Mouse (Mus musculus) cerebellum, postnatal 36 days (tissue): Measurements from ENCODE around the gene Sit1.

Experiments
- DNase-seq, 2 experiments: peaks; one replicate each; pipeline ENCODE4 v3.0.0; 2021 to 2022; ENCODE audit warnings: mixed read lengths in 2 of 2

Sit1 gene

DNA sequence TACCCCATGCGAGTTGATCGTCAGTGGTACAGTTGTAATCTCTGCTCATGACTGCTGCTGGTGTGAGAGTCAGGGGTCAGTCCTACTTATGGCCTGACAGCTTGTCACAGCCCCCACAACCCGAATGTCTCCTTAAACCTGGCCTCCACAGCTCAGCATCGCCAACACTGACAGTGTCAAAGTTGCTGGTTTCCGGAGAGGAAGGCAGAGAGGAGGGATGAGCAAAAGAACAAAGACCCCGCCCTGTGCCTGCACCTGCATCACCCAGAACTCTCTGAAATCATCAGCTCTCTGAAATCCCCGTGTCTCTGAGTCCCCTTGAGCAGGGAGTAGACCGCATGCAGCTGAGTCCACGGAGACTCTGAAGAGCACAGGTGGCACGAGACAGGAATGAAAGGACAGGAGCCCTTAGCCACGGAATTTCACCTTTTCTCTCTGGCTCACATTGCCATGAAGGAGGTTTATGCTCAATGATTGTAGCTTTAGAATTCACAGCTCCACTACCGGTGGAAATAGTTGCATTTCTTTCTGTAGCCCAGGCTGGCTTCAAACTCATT lies at the start of gene Sit1:
TSS of gene Sit1 (minus strand) at position 200 of the 557 bp plus-strand sequence.
- DNase-seq, result no peak

DNA sequence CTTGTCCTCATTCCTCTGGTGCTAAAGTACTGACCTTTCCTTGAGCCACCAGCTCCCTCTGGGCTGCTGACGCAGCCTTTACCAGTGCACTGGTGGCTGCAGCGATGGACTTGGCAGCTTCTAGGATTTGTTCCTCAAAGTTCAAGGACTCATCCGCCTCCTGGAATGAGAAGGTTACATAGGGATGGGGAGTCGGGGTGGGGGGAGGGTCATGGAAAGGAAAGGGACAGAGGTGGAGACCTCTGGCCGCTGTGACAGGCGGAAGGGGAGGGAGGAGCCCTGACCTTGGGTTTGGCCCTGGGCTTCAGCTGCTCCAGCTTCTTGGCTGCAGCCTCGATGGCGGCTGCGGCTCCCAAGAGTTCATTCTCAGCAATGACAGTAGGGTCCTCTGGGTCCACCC lies 49.7 kb upstream of the Sit1 start:
- DNase-seq, result no peak

DNA sequence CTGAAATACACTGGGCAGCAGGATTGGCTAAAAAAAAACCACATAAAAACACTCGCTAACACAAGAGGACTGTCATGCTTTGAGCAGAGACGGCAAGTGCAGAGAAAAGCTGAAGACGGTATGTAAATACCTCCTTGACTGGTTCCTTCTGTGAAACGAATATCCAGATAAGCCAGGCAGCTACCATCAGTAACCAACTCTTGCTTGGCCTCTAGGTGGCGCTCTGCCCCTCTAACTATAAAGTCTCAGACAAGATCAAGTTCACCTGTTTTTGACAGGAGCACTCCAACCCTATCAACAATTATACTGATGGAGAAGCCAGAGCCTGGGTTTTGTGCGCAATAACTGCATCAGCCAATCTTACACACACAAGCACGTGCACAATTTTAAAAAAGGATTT lies 47.0 kb upstream of the Sit1 start:
- peak; percentile 79 to 80 for DNase-seq

DNA sequence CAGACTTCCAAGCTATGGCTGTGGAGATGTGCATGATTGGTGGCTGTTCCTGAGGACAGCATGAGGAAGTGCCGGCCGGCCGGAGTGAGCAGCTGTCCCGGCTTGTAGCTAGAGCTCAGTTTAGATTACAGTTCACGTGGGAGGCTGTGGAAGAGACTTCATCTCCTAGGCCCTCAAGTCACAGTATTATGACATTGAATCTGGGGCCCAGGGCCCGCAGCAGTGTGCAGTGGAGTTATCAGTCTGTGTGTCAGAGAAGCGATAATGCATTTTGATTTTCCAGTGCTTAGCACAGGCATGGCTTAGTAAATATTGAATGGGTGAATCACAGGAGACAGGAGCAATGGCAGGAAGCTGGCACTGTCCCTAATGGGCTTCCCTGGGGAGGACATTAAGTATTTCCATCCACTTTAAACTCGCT lies 46.6 kb upstream of the Sit1 start:
- DNase-seq, result no peak

DNA sequence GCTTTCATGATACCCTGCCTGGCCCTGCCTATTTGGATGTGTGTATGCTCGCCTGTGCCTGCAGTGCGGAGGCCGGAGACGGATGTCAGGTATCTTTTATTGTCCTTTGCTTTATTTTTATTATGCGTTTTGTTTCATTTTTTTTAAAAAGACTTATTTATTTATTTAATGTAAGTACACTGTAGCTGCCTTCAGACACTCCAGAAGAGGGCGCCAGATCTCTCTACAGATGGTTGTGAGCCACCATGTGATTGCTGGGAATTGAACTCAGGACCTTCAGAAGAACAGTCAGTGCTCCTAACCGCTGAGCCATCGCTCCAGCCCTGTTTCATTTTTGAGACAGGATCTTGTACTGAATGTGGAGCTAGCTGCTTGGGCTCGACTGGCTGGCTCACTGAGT lies 45.0 kb upstream of the Sit1 start:
- no peak for DNase-seq

DNA sequence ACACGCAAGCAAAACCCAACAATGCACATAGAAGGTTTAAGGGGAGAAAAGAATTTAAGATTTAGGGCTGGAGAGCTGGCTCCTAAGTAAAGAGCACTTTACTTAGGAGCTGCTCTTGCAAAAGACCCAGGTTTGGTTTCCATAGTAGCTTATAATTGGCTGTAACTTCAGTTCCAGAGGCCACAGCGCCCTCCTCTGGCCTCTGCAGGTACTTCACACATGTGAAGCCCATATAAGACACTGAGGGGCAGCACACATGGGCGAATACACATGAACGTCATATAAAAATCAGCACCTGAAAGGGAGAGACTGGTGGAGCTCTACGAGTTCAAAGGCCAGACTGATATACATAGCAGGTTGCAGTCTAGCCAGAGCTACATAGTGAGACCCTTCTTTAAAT lies 44.3 kb upstream of the Sit1 start:
- DNase-seq, result no peak

DNA sequence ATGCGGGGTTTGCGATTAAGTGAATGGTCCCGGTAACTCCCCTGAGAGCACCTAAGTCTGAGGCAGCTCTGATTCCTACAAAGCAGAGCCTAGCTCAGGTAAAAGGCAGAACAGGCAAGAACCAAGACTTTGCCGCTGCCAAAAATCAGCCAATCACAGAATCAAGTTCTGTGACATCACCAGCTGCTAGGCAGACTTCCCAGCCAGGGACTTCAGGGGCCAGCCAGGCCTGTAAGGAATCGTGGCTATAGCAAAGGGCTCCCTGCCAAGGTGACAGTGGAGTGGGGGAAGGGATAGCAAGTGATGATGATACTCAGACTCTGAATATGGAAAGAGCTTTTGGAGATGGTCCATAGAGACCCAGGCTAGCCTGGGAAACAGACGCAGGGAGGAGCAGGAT lies 36.4 kb upstream of the Sit1 start:
- DNase-seq, result peak; percentile 91 to 95

DNA sequence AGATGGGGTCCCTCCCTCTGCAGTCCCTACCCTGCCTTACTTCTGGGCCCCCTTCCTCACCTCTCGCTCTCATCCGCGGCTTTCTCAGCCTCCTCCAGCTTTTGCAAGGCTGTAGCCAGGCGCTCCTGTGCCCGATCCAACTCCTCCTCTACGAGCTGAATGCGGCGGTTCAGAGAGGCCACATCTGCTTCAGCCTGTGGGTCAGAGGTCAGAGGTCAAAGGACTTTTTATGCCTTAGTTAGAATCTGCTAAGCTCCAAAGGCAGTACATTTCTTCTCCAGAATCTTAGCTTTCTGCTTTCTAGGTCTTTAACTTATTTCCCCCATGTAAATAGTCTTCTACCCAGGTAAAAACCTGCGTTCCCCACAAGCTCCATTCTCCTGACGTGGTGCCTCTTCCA lies 36.0 kb upstream of the Sit1 start:
- no peak for DNase-seq

DNA sequence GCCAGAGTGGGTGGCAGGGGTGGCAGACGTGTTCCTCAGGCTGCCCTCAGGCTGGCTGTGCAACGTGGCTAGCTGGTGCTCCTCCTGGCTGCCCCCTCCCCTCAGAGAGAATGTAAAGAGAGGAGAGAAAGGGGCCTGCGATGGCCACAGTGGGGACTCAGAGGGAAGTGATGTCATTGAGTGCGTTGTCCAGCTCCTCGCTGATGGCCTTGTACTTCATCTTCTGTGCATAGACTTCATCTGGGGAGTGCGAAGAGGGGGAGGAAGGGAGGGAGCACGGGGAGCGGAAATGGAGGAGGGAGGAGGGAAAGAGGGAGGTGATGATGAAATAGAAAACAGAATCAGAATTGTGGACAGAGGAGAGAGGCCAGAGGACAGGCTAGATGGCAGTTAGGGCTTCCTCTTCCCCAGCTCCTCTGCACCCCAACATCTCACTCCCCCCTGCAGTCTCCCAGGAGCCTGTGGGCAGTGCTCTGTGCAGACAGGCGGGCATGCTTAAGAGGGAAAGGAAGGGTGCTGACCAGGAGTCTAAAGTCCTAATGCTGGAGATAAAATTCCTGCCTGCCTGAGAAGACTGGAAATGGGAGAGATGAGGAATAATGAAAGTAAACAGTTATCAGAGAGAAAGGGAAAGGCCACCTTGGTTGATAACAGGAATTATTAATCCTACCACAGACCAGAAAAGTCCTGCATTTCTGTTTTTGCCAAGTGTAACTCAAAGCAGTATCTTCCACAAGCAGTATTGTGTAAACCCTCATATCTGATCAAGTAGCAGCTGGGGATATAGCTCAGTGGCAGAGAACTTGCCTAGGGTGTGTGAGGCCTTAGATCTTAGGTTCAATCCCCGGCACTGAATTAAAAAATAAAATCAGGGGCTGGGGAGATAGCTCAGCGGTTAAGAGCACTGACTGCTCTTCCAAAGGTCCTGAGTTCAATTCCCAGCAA lies 32.5 kb upstream of the Sit1 start:
- DNase-seq, result no peak

DNA sequence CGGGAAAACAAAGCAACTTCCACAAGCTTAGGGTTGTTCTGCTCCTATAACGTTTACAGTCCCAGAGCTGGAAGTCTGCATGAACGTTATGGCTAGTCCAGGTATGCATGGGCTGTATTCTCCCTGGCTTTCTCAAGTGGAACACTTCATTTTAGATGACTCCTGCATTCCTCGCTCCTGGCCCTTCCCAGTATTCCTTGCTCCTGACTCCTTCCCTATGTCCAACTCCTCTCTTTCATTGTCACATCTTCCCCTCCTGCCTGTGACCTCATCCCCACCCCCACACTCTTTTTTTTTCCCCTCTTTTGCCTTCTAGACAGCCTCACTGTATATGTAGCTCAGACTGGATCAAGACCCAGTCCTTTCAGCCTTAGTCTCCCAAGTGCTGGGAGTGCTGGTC lies 30.3 kb upstream of the Sit1 start:
- DNase-seq, result no peak

DNA sequence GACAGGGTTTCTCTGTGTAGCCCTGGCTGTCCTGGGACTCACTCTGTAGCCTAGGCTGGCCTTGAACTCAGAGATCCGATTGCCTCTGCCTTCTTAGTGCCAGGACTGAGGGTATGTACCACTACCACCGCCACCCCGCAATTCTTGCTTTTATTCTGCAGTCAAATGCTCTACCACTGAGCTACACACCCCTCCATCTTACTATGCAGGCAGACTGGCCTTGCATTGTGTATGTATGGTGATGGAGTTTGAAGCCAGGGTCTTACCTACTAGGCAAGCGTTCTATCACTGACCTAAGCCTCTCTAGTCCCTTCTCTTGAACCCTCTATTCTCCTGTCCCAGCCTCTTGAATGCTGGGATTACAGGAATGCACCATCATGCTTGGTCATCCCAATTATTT lies 29.8 kb upstream of the Sit1 start:
- no peak for DNase-seq

DNA sequence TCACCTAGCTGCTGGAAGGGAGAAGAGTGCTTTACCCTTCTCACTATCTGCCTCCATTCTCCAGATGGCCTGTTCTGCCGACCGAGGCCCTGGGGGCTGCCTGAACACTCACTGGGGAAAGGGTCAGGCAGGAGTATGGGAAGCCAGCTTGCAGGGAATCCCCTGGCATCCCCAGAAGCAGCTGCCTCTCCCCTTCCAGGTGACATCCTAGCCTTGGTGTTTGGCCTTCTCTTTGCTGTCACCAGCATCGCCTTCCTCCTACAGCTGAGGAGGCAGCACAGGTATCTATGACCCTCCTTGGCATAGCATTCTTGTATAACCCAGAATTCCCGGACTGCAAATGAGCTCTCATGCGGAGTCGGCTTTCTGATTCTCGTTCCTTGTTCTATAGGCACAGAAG lies 29.1 kb upstream of the Sit1 start:
- DNase-seq, result no peak

DNA sequence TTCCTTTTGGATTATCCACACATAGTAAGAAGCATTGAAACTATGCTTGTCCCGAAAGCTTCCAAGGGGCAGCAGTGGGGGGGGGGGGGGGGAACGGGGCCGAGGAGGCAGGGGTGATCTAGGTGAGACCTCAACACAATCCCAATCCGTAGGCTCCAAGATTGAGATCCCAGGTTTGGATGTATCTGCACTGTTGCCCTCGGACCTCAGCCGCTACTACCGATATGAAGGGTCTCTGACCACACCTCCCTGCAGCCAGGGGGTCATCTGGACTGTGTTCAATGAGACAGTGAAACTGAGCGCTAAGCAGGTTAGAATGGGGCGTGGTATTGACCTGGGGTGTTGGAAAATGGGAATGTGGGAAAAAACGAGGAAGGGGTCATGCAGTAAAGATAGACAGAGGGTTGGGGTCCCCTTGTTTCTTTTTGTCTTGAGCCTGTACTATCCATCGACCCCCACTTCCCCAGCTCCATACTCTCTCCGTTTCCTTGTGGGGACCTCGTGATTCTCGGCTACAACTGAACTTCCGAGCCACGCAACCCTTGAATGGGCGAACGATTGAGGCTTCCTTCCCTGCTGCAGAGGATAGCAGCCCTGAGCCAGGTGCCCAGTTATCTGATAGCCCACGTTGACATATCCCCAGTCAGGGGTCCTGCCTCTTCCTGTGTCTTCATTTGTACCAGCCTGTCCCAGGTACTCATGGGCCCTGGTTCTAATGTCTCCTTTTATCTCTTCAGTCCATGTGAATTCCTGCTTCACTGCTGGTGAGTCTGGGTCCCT lies 28.3 kb upstream of the Sit1 start:
- no peak for DNase-seq

DNA sequence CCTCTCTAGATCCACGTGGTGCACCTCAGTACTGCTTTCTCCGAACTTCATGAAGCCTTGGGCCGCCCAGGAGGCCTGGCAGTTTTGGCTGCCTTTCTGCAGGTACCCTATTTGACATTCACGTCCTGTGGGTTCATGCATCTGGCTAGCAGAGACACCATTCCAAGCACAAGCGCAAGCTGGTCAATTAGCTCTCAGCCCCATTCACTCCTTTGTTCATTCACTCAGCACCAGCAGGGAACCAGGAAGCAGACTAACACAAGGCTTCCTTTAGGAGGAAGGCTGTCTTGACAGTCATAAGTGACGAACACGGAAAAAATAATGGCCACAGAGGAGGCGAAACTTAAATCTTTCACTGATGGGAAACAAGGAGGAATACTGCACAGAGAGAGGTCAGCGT lies 25.6 kb upstream of the Sit1 start:
- no peak for DNase-seq

DNA sequence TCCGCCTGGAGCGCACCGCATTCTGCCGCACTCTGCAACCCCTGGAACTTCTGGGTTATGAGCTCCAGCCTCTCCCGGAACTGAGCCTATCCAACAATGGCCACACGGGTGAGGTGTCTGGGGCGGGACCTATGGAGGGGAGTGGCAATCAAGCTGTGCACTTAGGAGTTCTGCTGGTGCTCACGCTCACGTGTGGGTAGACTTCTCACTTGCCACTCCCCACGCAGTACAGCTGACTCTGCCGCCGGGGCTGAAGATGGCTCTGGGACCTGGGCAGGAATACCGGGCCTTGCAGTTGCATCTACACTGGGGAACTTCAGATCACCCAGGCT lies 25.1 kb upstream of the Sit1 start:
- no peak for DNase-seq

DNA sequence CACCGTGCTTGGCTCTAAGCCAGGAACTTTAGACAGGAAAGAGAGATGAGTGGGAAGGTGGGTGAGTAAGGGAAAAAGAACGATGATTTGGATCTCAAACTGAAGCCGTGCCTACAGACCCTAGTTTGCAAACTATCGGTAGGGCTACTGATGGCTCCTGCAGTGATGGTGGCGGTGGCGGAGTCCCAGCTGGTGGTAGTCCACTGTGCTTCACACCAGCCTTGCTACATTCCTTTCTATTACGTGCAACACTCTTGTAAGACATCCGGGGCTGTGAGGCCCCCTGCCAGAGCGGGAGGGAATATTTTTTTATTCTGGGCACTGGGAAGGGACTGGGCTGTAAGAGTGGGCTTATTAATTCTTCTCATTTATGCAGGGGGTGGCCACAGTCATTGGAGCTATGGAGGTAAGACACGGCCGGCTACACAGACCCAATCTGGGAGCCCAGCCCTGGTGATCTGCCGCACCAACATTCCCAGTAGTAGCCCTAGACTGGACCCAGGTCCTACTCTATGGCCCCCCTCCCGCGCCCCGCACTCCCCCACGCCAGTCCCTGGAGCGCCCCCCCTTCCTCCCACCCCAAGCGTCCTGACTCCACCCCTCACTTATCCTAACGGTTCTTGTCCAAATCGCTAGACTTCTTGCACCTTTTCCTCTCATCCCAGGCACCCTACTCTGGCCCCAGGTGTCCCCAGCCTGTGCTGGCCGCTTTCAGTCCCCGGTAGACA lies 24.6 kb upstream of the Sit1 start:
- peak in 1 of 2 experiments; percentile 42 for DNase-seq

DNA sequence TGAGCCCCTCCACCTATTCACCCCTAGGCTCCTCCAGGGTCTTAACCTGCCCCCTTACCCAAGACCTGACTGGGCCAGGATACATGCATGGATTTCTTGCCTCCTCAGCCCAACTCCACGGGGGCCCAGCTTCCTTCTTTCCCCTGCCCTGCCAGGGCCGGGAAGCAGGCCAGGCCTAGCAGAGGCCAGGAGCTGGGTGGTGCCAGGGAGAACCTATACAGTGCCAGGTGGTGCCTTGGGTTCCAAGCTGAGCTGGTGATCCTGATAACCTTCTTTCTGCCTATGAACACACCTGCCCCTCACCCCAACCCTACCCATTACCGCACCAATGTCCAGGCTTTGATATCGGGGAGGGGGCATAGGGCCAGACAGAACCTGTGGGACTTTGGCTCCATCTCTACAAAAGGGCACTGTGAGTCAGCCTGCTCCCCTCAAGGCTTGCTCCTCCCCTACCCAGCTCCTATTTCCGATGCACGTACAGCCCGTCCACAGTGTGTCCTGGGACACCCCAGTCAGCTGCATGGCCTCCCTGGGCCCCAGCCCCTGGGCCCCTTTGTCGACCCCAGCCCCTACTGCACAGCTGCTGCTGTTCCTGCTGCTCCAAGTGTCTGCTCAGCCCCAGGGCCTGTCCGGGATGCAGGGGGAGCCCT lies 23.1 kb upstream of the Sit1 start, which contains the start of gene Car9:
TSS of gene Car9 (plus strand) at position 431 of the 650 bp plus-strand sequence.
- peak; percentile 86 to 88 for DNase-seq

DNA sequence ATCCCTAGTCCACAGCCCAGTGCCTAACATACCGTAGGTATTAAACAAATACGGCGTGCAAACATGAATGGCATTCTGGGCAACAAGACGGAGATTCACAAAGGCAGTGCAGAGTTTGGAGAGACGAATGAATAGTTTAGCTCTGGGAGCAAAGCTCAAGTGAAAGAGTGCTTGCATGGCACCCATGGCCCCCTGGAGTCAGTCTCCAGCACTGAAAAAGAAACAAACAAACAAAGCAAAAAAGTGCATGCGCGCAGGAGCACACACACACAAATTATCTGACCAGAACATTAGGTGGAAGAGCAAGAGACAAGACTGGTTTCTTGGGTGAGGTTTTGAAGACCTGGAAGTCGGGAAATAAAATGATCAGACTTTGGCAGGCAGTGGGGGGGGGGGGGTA lies 22.5 kb upstream of the Sit1 start:
- DNase-seq, result no peak

DNA sequence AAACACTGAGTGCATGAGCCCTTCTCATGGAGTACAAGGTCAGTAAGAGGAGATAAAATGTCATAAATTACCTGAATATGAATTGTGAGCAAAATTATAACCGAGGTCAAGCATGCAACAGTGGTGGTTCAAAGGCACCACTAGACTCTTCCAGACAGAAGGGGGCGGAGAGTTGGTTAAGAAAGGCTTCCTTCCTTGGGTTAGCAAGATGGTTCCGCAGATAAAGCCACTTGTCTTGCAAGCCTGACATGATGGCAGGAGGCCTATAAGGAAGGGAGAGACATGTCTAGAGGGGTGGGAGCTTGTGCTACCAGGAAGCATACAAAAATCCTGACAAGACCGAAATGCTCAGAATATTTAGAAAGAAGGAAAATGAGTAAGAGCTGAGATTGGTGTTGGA lies 20.7 kb upstream of the Sit1 start:
- no peak for DNase-seq

DNA sequence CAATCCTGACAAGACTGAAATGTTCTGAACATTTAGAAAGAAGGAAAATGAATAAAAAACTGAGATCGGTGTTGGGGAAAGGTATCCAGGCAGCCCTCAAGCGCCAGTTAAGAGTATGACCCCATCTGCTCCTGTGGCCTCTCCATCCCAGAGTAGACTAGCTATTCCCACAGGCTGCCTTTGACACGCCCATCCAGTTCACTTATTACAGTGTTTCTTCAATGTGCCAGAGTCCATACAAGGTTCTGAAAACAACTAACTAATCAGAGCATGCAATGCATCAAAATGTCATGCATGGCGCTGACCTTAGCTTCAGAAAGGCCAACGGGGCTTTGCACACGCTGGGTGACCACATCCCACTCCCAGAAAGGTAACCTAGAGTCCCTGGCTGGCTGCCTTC lies 20.0 kb upstream of the Sit1 start:
- DNase-seq, result no peak

DNA sequence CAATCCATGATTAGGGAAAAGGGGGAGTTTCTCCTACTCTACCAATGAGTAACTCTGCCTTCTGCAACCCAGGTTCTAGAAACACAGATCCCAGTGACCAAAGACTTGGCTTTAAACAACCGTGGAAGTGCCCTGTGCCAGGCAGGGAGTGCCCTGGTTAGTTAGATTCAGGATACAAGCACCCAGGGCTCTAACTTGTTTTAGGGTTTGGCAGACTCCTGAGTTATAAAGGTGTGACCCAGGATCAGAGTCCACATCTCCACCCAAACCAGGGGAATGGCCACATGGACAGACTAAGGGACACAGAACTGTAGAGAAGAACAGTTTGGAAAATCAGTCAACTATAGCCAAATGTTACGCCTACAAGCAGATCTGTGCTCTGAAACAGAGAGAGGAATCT lies 19.5 kb upstream of the Sit1 start:
- DNase-seq, result no peak
